Mouse (Mus musculus) right cerebral cortex, adult 2 months (tissue): Measurements from ENCODE around the gene Asap2.

ENCODE experiments used
- DNase-seq, 2 experiments: peaks; one replicate each; pipeline ENCODE4 v3.0.0; 2021 to 2022; ENCODE audit warnings: low spot score in 2 of 2

Gene Asap2

GRCm38 (mm10) chr12:21132537-21132936 lies 142.3 kb downstream of the Asap2 start:
- no peak for DNase-seq

DNA sequence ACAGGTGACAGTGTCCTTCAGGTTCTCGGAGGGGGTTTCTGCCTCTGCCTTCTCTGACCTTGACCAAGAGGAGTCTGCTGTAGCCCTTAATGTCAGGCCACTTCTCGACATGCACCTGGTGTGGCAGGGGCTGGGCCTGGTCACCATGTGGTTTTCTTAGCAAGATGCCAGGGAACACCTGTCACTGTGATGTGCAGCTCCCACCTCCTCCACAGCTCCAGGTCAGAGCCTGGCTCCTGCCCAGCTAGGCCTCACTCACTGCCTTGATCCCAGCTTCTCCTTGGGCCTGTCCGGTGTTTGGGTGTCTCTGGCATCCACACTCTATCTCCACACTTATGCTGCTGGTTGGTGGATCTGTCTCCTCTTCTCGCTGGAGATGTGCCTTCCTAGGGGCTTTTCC lies 142.8 kb downstream of the Asap2 start:
- DNase-seq: no peak

- no peak for DNase-seq
Observed at GRCm38 (mm10) chr12:21133972-21134859, 144.0 kb downstream of the Asap2 start.

DNA sequence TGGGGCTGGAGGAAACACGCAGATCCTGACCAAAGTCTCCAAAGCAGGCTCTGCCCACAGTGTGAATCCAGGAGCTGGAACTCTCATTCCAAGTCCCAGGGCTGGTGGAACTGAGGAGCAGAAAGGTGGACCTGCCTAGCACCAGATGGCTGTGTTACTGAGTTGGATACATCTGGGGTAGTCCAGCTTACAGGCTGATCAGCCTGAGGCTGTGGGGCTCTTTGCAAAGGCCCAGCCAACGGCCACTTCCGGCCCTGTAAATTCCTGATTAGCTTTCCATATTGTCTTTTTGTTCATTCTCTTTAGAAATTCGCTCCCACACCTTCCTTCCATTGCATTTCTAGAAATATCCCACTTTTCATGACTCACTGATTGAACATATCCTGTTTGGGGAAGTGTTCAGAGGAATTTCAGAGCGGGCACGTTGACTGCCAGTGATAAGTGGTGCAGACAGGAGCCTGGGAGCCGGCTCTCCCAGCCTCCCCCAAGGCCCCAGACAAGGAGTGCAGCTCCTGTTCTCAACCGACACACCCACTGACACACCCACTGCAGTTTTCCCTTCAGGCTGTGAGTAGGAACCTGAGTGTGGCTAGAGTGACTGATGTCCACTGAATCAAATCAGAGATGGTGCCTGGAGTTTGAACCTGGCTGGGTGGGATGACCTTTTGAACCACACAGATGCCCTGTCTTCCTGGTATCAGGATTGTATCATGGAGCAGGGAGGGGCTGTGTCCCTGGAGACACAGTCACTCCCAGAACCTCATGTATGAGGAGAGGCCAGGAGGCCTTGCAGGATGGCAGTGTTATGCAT lies 145.6 kb downstream of the Asap2 start:
- peak; percentile 60 to 66 for DNase-seq

DNA sequence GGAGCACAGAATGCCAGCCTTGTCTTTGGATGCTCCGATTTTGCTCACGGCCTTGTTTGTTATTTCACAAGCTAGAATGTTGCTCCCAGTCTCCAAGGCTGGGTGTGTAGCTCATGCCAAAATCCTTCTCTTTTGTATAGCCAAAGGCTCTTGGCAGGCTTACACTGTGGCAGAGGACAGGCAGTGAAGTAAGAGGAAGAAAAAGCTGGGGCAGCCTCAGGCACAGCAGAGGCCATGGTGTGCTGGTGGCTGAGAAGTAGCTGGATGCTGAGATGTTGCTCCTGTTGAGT lies 146.1 kb downstream of the Asap2 start:
- no peak for DNase-seq

GRCm38 (mm10) chr12:21139560-21139959 lies 149.3 kb downstream of the Asap2 start:
- DNase-seq: no peak

GRCm38 (mm10) chr12:21140153-21140552 lies 149.9 kb downstream of the Asap2 start:
- DNase-seq: peak; percentile 76 to 79

- DNase-seq: no peak
Observed at GRCm38 (mm10) chr12:21140741-21141308, 150.6 kb downstream of the Asap2 start.

DNA sequence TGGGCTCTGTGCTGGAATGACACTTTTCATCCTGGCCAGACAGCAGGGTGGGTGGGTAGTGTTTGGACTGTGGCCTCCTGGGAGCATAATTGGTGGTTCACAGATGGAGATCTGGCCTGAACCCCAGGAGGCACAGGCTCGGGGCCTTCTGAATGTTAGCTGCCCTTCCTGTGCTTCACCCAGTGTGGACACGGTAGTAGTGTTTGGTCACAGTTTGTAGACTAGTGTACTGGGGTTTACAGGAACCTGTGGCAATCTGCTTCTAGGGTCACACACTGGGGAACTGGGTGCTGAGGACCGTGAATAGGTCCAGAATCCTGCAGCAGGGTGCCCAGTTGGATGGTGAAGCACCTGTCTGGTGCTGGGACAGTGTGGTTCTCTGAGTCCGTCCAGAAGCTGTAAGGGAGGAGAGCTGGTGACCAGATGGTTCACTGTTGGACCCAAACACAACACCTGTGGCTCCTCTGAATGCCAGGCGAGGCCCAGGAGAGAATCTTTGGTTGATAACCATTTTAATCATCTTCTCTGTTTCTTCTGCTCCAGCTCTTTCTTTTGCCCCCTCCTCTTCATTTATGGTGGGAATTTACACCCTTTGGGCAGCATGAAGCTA lies 151.5 kb downstream of the Asap2 start:
- DNase-seq: no peak

GRCm38 (mm10) chr12:21142489-21143254 lies 152.4 kb downstream of the Asap2 start:
- no peak for DNase-seq

DNA sequence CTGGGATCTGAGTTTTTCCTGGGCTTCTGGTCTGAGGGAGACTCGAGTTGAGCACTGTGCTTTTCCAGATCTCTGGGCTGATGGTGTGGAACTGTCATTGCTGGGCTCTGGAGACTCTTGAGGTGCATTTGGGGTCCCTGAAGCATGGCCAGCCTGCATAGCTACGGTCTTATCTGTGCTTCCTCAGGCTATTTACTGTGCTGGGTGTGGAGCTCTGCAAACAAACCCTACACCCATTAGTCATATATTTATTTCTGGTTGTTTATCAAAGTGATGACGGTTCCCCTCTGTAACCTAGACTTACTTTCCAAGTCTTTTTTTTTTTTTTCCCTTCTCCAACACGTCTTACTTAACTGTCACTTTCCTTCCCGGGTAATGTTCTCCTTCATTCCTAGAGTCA lies 154.3 kb downstream of the Asap2 start:
- DNase-seq: no peak

GRCm38 (mm10) chr12:21145050-21145449 lies 154.8 kb downstream of the Asap2 start:
- no peak for DNase-seq

- no peak for DNase-seq
Observed at GRCm38 (mm10) chr12:21146826-21147225, 156.6 kb downstream of the Asap2 start.

DNA sequence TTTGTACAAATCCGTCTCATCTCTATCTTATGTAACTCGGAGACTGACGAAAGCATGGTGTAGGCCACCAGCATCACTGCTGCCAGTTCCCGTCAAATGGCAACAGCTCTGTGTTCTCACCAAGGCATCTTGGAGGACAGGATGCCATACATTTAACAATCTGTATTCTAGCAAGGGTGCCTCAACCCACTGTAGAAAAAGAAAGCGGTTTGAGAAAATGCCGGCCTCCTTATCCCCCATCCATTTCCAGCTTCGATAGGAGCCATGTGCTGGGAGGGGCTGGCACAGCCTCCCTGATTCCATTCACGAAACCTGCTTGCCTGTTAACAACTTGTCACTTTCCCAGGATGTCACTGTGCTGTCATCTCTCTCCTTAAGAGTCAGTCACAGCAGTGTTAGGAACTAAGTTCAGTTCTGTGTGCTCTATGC lies 163.0 kb downstream of the Asap2 start:
- peak; percentile 63 to 69 for DNase-seq

DNA sequence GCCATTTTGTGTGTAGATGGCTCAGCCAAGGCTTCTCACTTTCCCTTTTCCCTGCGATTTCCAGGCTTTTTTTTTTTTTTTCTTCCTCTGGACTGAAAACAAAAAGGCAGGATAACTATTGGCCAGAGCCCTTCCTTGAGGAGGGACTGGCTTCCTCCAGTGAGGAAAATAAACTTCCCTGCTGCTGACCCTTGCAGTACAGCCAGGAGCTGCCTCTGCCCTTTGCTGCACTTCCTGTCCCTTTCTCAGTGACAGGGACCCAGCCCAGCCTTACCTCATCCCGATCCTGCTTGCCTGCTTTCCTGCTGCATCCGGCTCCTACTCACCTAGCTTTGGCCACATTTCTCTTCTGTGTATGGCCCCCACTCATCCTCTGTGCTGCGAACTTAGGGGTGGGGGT lies 164.8 kb downstream of the Asap2 start:
- DNase-seq: no peak

DNA sequence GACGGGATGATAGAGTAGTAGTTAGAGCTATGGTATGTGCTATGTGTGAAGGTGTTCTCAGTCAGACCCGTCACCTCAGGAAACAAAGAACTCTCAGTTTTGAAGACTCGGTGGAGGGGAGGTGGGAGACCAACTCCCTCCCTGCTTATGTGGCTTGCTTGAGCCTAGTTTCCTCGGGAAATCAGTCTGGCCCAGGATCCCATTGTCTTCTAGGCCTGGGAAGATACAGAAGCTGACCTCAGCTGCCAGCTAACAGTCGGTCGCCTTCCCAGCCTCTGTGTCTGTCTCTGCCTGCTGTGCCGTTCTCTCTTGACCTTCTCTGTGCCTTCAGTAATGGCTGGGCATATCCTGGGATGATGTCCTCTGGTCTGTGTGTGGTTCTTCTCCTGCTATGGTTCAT lies 169.0 kb downstream of the Asap2 start:
- DNase-seq: no peak

GRCm38 (mm10) chr12:21160327-21160828 lies 170.1 kb downstream of the Asap2 start:
- DNase-seq: peak; percentile 11 to 47

- DNase-seq: no peak
Observed at GRCm38 (mm10) chr12:21161841-21162240, 171.6 kb downstream of the Asap2 start.

DNA sequence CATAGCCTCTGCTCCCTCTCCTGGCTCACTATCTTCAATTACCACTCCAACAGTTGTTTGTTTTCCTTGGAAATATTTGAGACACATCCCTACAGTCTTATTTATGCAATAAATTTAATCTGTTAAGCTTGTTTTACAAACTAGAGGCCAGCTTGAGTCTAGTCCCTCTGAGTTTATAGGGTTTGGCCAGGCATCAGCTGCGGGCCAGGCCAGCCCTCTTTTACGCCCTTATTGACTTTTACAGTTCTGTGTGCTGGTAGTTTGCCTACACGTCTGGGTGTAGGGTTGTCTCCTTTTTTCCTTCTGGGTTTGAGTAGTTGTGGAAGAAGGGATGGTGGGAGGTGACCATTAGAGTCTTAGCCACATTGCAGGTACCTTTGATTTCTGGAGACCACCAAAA lies 173.4 kb downstream of the Asap2 start:
- DNase-seq: no peak

GRCm38 (mm10) chr12:21164251-21164650 lies 174.0 kb downstream of the Asap2 start:
- DNase-seq: no peak

GRCm38 (mm10) chr12:21165157-21165556 lies 174.9 kb downstream of the Asap2 start:
- no peak for DNase-seq
